Mouse (Mus musculus): ENCODE results near the gene Fos. TPM values are rescaled to one million over a fixed set of nuclear protein-coding genes. Genes with fewer than 3 reads are reported as not detected.
A peak's percentile ranks its signal among the peaks of the same experiment; 100 is the strongest.

The Fos gene
- polyA plus RNA-seq, 1 experiment from 2014 or later = 3.8 TPM

DNA sequence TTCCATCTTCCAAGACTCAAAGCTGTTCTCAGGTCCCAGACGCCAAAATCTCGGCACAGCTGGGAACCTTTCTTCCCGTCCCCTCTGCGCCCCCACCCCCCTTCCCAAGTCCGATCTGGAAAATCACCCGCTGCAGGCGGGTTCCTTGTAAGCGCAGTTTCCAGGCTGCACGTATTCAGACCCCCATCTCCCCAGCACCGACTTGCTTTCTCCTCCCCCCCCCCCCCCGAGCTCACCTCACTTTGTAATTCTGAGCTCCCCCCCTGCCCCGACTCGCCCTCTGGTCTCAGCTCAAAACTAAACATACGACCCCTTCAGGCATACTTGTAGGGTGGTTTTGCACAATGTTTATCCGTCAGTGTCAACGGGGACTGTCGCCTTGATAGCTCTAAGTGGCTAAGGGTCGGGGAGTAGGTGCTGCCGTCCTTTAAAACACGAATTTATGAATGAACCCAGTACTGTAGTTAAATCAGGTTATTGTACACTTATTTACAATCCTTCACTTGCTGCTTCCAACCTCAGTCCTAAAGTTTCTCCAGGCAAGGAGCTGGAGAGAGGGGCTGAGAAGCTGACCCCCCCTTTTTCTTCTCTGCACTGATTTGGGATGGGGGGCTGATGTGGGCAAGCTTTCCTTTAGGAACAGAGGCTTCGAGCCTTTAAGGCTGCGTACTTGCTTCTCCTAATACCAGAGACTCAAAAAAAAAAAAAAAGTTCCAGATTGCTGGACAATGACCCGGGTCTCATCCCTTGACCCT, 857 bp upstream of the Fos start:
- DNase-seq = peak; percentile 41
- Histone ChIP-seq H3K9ac (peak overlapping the region; percentile 66), H3K27me3 (ENCODE audit: insufficient read depth, low read length) (peaks cover 21% of the 10 kb centered on the region), H3K4me2 (peak overlapping the region; percentile 96), H3K4me1 (ENCODE audit: insufficient read depth) (0 out of 2 replicates have a peak, but pooled peaks cover 8% of the 10 kb centered on the region), H3K27ac (ENCODE audit: low read depth) (peak overlapping the region; percentile 73), H3K36me3 (ENCODE audit: insufficient read depth) (no peaks in the 10 kb centered on the region), H3K4me3 (ENCODE audit: low read depth, low read length) (peak overlapping the region; percentile 52), H3K9me3 (ENCODE audit: low read depth, low read length) (no peaks in the 10 kb centered on the region)
- peak; percentile 1; the same call in 1 of the 2 replicates for ATAC-seq (ENCODE audit: insufficient read depth)
- WGBS = under 1% methylated on average over 23 of the region's 23 CpGs
- TF ChIP-seq CTCF (IDR thresholded peaks at IDR 0.05; ENCODE audit: low read depth) = 0 out of 2 replicates have a peak, but pooled peaks have one; percentile 28

DNA sequence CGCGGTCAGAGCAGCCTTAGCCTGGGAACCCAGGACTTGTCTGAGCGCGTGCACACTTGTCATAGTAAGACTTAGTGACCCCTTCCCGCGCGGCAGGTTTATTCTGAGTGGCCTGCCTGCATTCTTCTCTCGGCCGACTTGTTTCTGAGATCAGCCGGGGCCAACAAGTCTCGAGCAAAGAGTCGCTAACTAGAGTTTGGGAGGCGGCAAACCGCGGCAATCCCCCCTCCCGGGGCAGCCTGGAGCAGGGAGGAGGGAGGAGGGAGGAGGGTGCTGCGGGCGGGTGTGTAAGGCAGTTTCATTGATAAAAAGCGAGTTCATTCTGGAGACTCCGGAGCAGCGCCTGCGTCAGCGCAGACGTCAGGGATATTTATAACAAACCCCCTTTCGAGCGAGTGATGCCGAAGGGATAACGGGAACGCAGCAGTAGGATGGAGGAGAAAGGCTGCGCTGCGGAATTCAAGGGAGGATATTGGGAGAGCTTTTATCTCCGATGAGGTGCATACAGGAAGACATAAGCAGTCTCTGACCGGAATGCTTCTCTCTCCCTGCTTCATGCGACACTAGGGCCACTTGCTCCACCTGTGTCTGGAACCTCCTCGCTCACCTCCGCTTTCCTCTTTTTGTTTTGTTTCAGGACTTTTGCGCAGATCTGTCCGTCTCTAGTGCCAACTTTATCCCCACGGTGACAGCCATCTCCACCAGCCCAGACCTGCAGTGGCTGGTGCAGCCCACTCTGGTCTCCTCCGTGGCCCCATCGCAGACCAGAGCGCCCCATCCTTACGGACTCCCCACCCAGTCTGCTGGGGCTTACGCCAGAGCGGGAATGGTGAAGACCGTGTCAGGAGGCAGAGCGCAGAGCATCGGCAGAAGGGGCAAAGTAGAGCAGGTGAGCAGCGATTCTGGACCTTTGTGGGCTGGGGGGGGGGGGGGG, 875 bp downstream of the Fos start:
- peak; percentile 25; the same call in 1 of the 2 replicates for ATAC-seq (ENCODE audit: insufficient read depth)
- Histone ChIP-seq H3K27me3 (ENCODE audit: insufficient read depth, low read length) (peaks cover 21% of the 10 kb centered on the region), H3K27ac (ENCODE audit: low read depth) (peak overlapping the region; percentile 78), H3K4me3 (ENCODE audit: low read depth, low read length) (peak overlapping the region; percentile 52), H3K9me3 (ENCODE audit: low read depth, low read length) (no peaks in the 10 kb centered on the region), H3K9ac (peak overlapping the region; percentile 66), H3K4me1 (ENCODE audit: insufficient read depth) (peaks cover 8% of the 10 kb centered on the region; the same call in 1 of the 2 replicates), H3K36me3 (ENCODE audit: insufficient read depth) (no peaks in the 10 kb centered on the region), H3K4me2 (peak overlapping the region; percentile 96)
- WGBS = under 1% methylated on average over 49 of the region's 49 CpGs
- no peak for TF ChIP-seq CTCF (IDR thresholded peaks at IDR 0.05; ENCODE audit: low read depth)
- DNase-seq = peak; percentile 60

GRCm38 (mm10) chr12:85475232-85475919, 1.7 kb downstream of the Fos start:
- H3K4me3 ChIP-seq (ENCODE audit: low read depth, low read length) = peak overlapping the region; percentile 52
- no peak for TF ChIP-seq CTCF (IDR thresholded peaks at IDR 0.05; ENCODE audit: low read depth)
- H3K9ac ChIP-seq = 0 out of 2 replicates have a peak overlapping the region, but pooled peaks have one; percentile 20
- no peak for ATAC-seq (ENCODE audit: insufficient read depth)
- 11% methylated on average over 14 of the region's 16 CpGs for WGBS
- no peaks in the 10 kb centered on the region for H3K36me3 ChIP-seq (ENCODE audit: insufficient read depth)
- H3K4me2 ChIP-seq = peak overlapping the region; percentile 96
- H3K9me3 ChIP-seq (ENCODE audit: low read depth, low read length) = no peaks in the 10 kb centered on the region
- peaks cover 8% of the 10 kb centered on the region; the same call in 1 of the 2 replicates for H3K4me1 ChIP-seq (ENCODE audit: insufficient read depth)
- no peak overlapping the region for H3K27ac ChIP-seq (ENCODE audit: low read depth)
- no peak for DNase-seq
- peaks cover 21% of the 10 kb centered on the region for H3K27me3 ChIP-seq (ENCODE audit: insufficient read depth, low read length)

- peaks cover 8% of the 10 kb centered on the region; the same call in 1 of the 2 replicates for H3K4me1 ChIP-seq (ENCODE audit: insufficient read depth)
- no peak for DNase-seq
- no peak overlapping the region for H3K9ac ChIP-seq
- no peaks in the 10 kb centered on the region for H3K36me3 ChIP-seq (ENCODE audit: insufficient read depth)
- ATAC-seq (ENCODE audit: insufficient read depth) = no peak
- peak overlapping the region; percentile 96 for H3K4me2 ChIP-seq
- no peaks in the 10 kb centered on the region for H3K9me3 ChIP-seq (ENCODE audit: low read depth, low read length)
- peaks cover 21% of the 10 kb centered on the region for H3K27me3 ChIP-seq (ENCODE audit: insufficient read depth, low read length)
- TF ChIP-seq CTCF (IDR thresholded peaks at IDR 0.05; ENCODE audit: low read depth) = no peak
- H3K4me3 ChIP-seq (ENCODE audit: low read depth, low read length) = 0 out of 2 replicates have a peak overlapping the region, but pooled peaks have one; percentile 2
- WGBS = 51% methylated on average over 23 of the region's 23 CpGs
- no peak overlapping the region for H3K27ac ChIP-seq (ENCODE audit: low read depth)
These were observed 2.5 kb downstream of the Fos start for GRCm38 (mm10) chr12:85475920-85476828.

GRCm38 (mm10) chr12:85477219-85477618, 3.5 kb downstream of the Fos start:
- no peak for ATAC-seq (ENCODE audit: insufficient read depth)
- Histone ChIP-seq H3K36me3 (ENCODE audit: insufficient read depth) (no peaks in the 10 kb centered on the region), H3K4me3 (ENCODE audit: low read depth, low read length) (no peak overlapping the region), H3K4me2 (no peak overlapping the region), H3K9ac (no peak overlapping the region), H3K9me3 (ENCODE audit: low read depth, low read length) (no peaks in the 10 kb centered on the region), H3K27me3 (ENCODE audit: insufficient read depth, low read length) (peaks cover 21% of the 10 kb centered on the region), H3K27ac (ENCODE audit: low read depth) (no peak overlapping the region), H3K4me1 (ENCODE audit: insufficient read depth) (peaks cover 8% of the 10 kb centered on the region; the same call in 1 of the 2 replicates)
- no peak for TF ChIP-seq CTCF (IDR thresholded peaks at IDR 0.05; ENCODE audit: low read depth)
- WGBS = 64% methylated on average over 4 of the region's 4 CpGs
- no peak for DNase-seq

DNA sequence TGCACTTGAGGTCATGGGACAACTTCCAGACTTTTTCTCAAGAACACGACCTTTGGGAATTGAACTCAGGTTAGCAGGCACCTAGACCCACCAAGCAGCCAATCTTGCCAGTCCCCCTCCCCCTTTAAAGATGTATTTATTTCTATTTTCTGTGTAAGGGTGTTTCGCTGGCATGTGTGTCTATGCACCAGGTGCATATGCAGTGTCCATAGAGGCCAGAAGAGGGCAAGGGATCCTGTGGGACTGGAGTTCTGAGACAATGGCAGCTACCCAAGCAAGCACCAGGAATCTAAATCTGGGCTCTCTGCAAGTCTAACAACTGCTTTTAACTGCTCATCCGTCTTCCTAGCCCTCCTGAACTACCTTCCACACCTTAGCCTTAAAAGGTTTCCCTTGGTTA, 4.1 kb downstream of the Fos start:
- H3K27ac ChIP-seq (ENCODE audit: low read depth) = no peak overlapping the region
- TF ChIP-seq CTCF (IDR thresholded peaks at IDR 0.05; ENCODE audit: low read depth) = no peak
- H3K27me3 ChIP-seq (ENCODE audit: insufficient read depth, low read length) = peaks cover 21% of the 10 kb centered on the region
- H3K9me3 ChIP-seq (ENCODE audit: low read depth, low read length) = no peaks in the 10 kb centered on the region
- ATAC-seq (ENCODE audit: insufficient read depth) = no peak
- WGBS = 69% methylated on average over 3 of the region's 3 CpGs
- no peak overlapping the region for H3K4me2 ChIP-seq
- peaks cover 7% of the 10 kb centered on the region; the same call in 1 of the 2 replicates for H3K4me1 ChIP-seq (ENCODE audit: insufficient read depth)
- no peaks in the 10 kb centered on the region for H3K36me3 ChIP-seq (ENCODE audit: insufficient read depth)
- H3K9ac ChIP-seq = no peak overlapping the region
- H3K4me3 ChIP-seq (ENCODE audit: low read depth, low read length) = no peak overlapping the region
- DNase-seq = no peak
